Mouse (Mus musculus) hindbrain, embryonic 15.5 days (tissue): Measurements from ENCODE around the gene Zfp689. TPM values are rescaled to one million over a fixed set of nuclear protein-coding genes. Genes with fewer than 3 reads are reported as not detected.

Experiments
- ATAC-seq: fragments of 200-750 bp; cut with Nextera tagmentation; 2 replicates; pipeline ENCODE4 v1.8.0; 2017; ENCODE audit warnings: low read depth, moderate number of reproducible peaks, moderate TSS enrichment; ENCODE audit not compliant: low FRiP score
- H3K27ac ChIP-seq: fragments of 300-500 bp; sonication (generic); replicated peaks from 2 replicates; pipeline ENCODE4 v1.5.1; 2015; ENCODE audit warnings: mild to moderate bottlenecking, inconsistent platforms
- H3K27me3 ChIP-seq: fragments of 300-500 bp; sonication (generic); 2 replicates; pipeline ENCODE4 v1.6.1; 2015; ENCODE audit warnings: control low read depth, inconsistent platforms
- H3K36me3 ChIP-seq: fragments of 300-500 bp; sonication (generic); 2 replicates; pipeline ENCODE4 v1.6.1; 2015; ENCODE audit warnings: control low read depth, inconsistent platforms
- H3K4me1 ChIP-seq: fragments of 300-500 bp; sonication (generic); replicated peaks from 2 replicates; pipeline ENCODE4 v1.6.1; 2015; ENCODE audit warnings: control low read depth, inconsistent platforms
- H3K4me2 ChIP-seq: fragments of 300-500 bp; sonication (generic); 2 replicates; pipeline ENCODE4 v1.6.1; 2015; ENCODE audit warnings: moderate library complexity, mild to moderate bottlenecking, inconsistent platforms
- H3K4me3 ChIP-seq: fragments of 300-500 bp; sonication (generic); 2 replicates; pipeline ENCODE4 v1.5.1; 2015; ENCODE audit warnings: mild to moderate bottlenecking, inconsistent platforms
- H3K9ac ChIP-seq: fragments of 300-500 bp; sonication (generic); 2 replicates; pipeline ENCODE4 v1.6.1; 2015; ENCODE audit warnings: inconsistent platforms
- H3K9me3 ChIP-seq: fragments of 300-500 bp; sonication (generic); 2 replicates; pipeline ENCODE4 v1.6.1; 2016; ENCODE audit warnings: control low read depth, inconsistent platforms
- WGBS: fragments of 180-500 bp; shearing (Covaris S2); methylation state at CpG from one replicate; pipeline ENCODE4 v1.1.7; 2015; 5-methylcytosine and 5-hydroxymethylcytosine counted together
- polyA plus RNA-seq: library from polyadenylated mRNA; unstranded; fragments of >200 nt; fragmentation: Nextera tagmentation; extraction: Ambion mirVana; gene quantifications from 2 replicates; pipeline ENCODE4 v1.2.1, GENCODE M21; 2015

Gene Zfp689
- polyA plus RNA-seq, 1 experiment from 2014 or later: 15.8 TPM

DNA sequence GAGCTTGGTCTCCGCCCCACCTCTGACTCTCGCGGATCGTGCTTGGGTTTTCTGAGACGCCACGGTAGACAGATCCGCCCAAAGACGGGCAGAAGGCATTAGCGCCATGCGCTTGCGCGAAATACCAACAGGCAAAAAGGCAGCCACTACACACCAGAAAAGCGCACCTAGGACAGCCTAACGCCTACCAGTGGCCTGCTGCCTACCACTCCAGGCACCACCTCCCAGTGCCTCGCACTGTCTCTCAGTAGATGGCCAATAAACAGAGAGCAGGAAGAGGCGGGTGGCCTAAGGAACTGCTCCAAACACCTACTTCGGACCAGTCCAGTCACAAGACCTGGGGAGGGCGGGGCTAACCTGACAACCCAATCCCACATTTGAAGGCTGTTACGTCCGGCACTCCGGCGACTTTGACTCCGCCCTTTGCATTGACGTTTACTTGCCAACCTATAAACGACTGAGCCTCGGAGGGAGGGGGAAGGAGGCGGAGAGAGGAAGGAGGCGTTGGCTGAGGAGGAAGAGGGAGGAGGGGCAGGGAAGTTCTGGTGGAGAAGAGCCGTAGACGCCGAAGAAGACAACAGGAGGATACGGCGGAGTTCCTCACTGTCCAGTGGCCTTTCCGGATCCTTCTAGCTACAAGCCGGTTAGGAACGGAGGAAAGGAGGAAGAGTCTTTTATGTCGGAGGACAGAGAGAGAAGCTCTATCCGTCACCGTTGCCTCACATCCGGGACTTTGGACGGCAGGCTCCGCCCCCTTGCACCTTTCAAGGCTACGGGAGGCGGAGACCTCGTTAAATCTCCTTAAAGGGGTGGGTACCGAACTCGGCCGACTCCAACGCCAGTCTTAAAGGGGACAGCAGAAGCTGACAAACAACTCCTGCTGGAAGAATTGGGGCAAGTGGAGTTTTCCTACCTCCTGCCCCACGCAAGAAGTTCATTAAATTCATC is 29.0 kb upstream of the Zfp689 start:
- Histone ChIP-seq H3K9ac (peak overlapping the region; percentile 89), H3K27ac (peak overlapping the region; percentile 98), H3K4me3 (peak overlapping the region; percentile 79), H3K4me2 (peak overlapping the region; percentile 93), H3K36me3 (peaks cover 44% of the 10 kb centered on the region), H3K4me1 (peaks cover 46% of the 10 kb centered on the region), H3K9me3 (no peaks in the 10 kb centered on the region), H3K27me3 (no peaks in the 10 kb centered on the region)
- under 1% methylated on average over 50 of the region's 50 CpGs for WGBS
- peak; percentile 94 for ATAC-seq

DNA sequence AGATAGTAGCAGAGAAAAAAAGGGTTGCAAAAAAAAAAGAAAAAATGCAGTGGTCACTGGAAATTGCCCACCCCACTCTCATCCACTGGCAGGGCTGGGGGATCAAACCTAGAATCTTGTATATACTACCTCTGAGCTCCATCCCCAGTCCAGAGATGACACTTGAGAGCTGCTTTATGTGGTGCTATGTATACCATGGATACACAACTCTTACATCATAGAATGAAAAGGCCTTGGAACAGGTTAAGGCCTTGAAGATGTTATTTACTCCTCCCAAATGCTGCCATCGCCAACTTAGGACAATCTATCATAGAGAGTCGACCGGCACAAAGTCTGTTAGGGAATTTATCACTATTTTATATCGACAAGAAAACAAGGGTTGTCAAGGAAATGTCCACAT is 27.9 kb upstream of the Zfp689 start:
- Histone ChIP-seq H3K4me1 (peaks cover 54% of the 10 kb centered on the region), H3K27ac (peak overlapping the region; percentile 98; the same call in 1 of the 2 replicates), H3K4me2 (peak overlapping the region; percentile 93), H3K9me3 (no peaks in the 10 kb centered on the region), H3K27me3 (no peaks in the 10 kb centered on the region), H3K4me3 (peak overlapping the region; percentile 79), H3K36me3 (peaks cover 35% of the 10 kb centered on the region), H3K9ac (peak overlapping the region; percentile 28; the same call in 1 of the 2 replicates)
- ATAC-seq: no peak
- 83% methylated on average over 4 of the region's 4 CpGs for WGBS

DNA sequence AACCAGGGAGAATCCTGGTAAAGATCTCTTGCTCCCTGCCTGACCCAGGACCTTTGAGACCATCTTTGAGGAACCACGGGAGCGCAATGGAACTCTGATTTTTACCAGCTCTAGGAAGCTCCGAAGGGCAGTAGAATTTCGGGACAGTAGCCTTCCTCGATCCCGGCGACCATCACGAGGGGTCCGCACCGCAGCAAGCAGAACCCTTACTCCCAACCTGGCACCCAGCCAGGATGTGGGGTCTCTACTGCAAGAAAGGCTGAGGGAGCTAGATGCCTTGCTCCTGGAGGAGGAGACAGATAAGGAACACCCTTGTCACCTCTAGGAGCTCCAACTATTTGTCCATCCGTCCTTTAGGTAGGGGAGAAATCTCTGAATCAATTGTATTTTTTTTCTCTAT is 27.4 kb upstream of the Zfp689 start:
- H3K9me3 ChIP-seq: no peaks in the 10 kb centered on the region
- no peak overlapping the region for H3K9ac ChIP-seq
- H3K27me3 ChIP-seq: no peaks in the 10 kb centered on the region
- H3K4me2 ChIP-seq: no peak overlapping the region
- no peak for ATAC-seq
- H3K4me1 ChIP-seq: peaks cover 50% of the 10 kb centered on the region
- no peak overlapping the region for H3K4me3 ChIP-seq
- peaks cover 33% of the 10 kb centered on the region for H3K36me3 ChIP-seq
- WGBS: 95% methylated on average over 11 of the region's 11 CpGs
- H3K27ac ChIP-seq: no peak overlapping the region

DNA sequence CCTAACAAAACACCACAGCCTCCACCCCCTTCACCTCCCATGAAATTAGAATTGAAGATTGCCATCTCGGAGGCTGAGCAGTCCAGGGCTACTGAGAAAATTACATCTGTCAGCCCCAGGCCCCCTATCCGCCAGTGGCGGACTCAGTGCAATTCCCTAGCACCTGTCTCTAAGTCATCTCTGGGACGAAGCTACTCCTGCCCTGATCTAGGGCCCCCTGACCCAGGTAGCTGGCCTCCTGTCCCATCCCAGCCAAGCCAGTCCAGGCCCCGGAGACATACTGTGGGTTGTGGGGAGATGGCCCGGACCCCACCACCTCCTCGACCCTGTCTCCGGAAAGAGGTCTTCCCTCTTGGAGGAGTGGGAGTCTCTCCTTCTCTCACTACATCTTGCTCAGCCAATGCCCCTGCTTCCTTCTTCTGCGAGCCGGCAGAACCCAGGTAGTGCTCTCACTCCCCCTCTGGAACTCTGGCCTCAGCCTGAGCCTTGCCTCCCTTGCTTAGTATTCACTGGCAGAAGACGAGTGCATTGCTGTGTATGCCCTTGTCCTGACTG is 26.3 kb upstream of the Zfp689 start:
- no peak overlapping the region for H3K4me2 ChIP-seq
- no peak overlapping the region for H3K4me3 ChIP-seq
- H3K9ac ChIP-seq: no peak overlapping the region
- H3K27me3 ChIP-seq: no peaks in the 10 kb centered on the region
- peaks cover 39% of the 10 kb centered on the region for H3K4me1 ChIP-seq
- H3K27ac ChIP-seq: no peak overlapping the region
- ATAC-seq: no peak
- 94% methylated on average over 11 of the region's 11 CpGs for WGBS
- peaks cover 33% of the 10 kb centered on the region for H3K36me3 ChIP-seq
- H3K9me3 ChIP-seq: no peaks in the 10 kb centered on the region

DNA sequence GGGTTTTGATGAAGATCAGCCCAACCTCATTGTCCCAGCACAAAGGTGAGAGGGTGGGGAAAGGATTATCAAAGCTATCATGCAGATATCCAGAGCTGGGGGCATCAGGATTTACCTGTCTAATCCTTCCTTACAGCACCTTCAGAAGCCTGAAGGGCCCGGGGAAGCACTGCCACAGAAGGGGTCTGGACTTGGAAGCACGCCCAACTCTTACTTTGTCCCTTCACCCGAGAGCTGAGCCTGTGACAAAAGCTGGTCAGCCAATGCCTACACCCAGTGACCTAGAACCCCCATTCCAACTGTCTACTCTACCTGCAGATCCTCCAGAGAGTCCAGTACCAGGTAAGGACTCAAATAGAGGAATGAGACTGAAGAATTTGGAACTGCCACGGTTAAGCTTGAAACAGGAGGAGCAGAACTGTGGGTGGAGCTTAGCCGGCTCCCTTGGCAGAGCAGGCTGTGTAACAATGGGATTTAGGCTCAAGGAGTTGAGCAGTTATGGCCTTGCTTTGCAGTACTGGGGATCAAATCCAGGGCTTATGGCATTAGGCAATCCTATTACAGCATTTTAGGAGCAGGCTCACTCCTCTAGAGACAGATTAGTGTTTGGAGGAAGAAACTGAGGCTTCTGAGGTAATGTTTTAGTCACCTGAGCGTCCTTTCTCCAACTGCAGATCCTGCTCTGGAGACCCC is 25.6 kb upstream of the Zfp689 start:
- no peak overlapping the region for H3K9ac ChIP-seq
- ATAC-seq: no peak
- H3K4me3 ChIP-seq: no peak overlapping the region
- WGBS: 85% methylated on average over 6 of the region's 6 CpGs
- H3K4me2 ChIP-seq: no peak overlapping the region
- H3K4me1 ChIP-seq: peaks cover 39% of the 10 kb centered on the region
- no peak overlapping the region for H3K27ac ChIP-seq
- no peaks in the 10 kb centered on the region for H3K9me3 ChIP-seq
- no peaks in the 10 kb centered on the region for H3K27me3 ChIP-seq
- peaks cover 33% of the 10 kb centered on the region for H3K36me3 ChIP-seq

DNA sequence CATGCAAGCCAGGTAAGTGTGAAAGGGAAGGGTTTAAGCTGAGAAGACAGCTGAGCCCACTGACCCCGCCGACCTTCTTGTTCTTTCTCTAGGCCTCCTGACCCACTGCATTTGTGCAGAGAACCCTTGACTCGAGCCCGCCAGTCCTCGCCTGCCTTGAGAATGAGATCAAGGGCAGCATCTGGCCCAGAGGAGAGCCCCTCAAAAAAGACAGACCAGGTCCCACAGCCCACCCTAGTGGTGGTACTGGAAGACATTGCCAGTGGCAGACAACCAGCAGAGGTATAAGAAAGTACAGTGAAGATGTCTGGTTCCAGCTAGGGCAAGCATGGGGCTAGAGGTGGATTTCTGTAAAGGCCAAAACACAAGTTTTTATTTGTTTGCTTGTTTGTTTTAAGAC is 24.7 kb upstream of the Zfp689 start:
- Histone ChIP-seq H3K9me3 (no peaks in the 10 kb centered on the region), H3K27me3 (no peaks in the 10 kb centered on the region), H3K27ac (no peak overlapping the region), H3K4me2 (no peak overlapping the region), H3K4me3 (no peak overlapping the region), H3K9ac (no peak overlapping the region; the same call in 1 of the 2 replicates), H3K36me3 (peaks cover 33% of the 10 kb centered on the region), H3K4me1 (peaks cover 43% of the 10 kb centered on the region)
- WGBS: 82% methylated on average over 5 of the region's 5 CpGs
- no peak for ATAC-seq

DNA sequence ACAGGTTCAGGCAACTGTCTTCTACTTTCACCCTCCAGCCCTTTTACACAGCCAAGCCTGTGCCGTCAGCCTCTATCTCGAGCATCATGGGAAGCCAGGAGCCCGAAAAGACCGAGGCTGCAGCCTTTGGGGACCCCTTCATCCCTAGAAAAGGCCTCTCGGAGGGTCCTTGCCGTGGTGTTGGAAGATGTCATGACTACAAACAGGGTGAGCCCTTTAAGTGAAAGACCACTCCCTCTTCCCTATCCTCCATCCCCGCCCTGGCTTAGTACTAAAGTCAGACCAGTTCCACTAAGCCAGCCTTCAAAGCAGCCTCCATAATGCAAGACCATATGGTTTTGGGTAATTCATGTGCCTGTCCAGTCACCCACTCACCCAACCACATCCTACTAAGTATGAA is 23.1 kb upstream of the Zfp689 start:
- peak overlapping the region; percentile 89 for H3K4me3 ChIP-seq
- H3K27me3 ChIP-seq: no peaks in the 10 kb centered on the region
- H3K4me1 ChIP-seq: peaks cover 39% of the 10 kb centered on the region
- WGBS: 0% methylated on average over 7 of the region's 7 CpGs
- H3K9ac ChIP-seq: peak overlapping the region; percentile 97
- H3K9me3 ChIP-seq: no peaks in the 10 kb centered on the region
- peak overlapping the region; percentile 81 for H3K4me2 ChIP-seq
- peak overlapping the region; percentile 99 for H3K27ac ChIP-seq
- ATAC-seq: no peak
- H3K36me3 ChIP-seq: peaks cover 33% of the 10 kb centered on the region

DNA sequence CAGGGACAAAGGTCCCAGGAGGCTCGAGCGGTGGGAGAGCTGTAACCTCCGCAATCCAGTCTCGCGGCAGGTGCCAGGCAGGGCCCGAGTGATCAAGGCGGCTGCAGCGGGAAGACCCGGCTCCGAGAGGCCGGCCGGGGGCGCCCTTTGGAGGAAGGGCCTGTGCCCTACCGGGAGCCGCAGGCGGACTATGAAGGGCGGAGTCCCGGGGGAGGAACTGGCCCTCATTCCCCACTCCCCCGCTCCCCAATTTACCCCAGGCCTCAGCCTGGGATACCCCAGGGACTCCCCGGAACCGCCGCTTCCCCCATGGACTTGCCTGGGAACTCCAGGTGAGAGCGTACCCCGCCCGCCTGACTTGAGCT is 22.7 kb upstream of the Zfp689 start:
- under 1% methylated on average over 25 of the region's 25 CpGs for WGBS
- Histone ChIP-seq H3K9me3 (no peaks in the 10 kb centered on the region), H3K4me3 (peak overlapping the region; percentile 89), H3K4me2 (peak overlapping the region; percentile 81), H3K36me3 (peaks cover 33% of the 10 kb centered on the region), H3K4me1 (peaks cover 34% of the 10 kb centered on the region), H3K27me3 (no peaks in the 10 kb centered on the region), H3K27ac (peak overlapping the region; percentile 99), H3K9ac (peak overlapping the region; percentile 97)
- peak; percentile 10 for ATAC-seq

DNA sequence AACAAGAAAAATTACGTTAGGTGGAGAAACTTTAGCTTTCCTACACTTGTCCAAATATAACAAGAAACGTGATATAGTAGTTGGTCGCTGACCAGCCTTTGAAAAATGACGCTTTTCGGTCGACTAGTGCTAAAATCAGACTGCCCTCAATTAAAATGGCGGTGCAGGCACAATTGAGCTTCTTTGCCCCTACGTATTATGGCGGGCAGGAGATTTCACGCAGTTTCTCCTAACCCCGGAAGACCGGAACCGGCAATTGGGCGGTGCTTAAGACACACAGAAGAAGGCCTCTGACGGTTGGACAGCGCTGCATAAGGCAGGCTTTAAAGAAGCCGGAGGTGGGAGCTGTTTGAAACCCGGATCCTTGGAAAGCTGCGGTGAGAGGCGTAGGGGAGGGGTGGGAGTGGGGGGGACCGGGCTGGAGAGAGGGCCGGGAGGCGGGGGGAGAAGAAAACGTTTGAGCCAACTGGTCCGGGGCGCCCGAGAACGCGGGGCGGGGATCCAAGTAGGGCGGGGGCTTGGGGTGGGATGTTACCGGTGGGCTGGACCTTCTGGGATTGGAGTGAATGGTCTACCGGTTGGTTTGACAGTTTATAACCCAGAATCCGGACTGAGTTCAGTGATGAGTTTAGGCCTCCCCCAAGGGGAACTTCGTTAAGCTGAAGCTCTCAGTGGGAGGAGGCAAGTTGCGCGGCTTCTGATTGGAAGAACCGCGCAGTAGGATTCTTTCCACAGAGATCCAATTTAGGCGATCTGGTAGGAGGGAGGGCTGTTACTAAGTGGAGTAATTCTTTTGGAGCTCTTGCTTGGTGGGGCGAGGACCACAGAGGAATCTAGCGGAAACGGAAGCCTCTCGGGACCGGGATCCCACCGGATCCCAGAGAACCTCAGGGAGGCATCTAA is 22.0 kb upstream of the Zfp689 start:
- under 1% methylated on average over 46 of the region's 46 CpGs for WGBS
- peak overlapping the region; percentile 81 for H3K4me2 ChIP-seq
- H3K9me3 ChIP-seq: no peaks in the 10 kb centered on the region
- H3K4me1 ChIP-seq: peaks cover 31% of the 10 kb centered on the region
- no peaks in the 10 kb centered on the region for H3K27me3 ChIP-seq
- peak overlapping the region; percentile 89 for H3K4me3 ChIP-seq
- peaks cover 30% of the 10 kb centered on the region for H3K36me3 ChIP-seq
- ATAC-seq: peak; percentile 95
- peak overlapping the region; percentile 99 for H3K27ac ChIP-seq
- H3K9ac ChIP-seq: peak overlapping the region; percentile 97

DNA sequence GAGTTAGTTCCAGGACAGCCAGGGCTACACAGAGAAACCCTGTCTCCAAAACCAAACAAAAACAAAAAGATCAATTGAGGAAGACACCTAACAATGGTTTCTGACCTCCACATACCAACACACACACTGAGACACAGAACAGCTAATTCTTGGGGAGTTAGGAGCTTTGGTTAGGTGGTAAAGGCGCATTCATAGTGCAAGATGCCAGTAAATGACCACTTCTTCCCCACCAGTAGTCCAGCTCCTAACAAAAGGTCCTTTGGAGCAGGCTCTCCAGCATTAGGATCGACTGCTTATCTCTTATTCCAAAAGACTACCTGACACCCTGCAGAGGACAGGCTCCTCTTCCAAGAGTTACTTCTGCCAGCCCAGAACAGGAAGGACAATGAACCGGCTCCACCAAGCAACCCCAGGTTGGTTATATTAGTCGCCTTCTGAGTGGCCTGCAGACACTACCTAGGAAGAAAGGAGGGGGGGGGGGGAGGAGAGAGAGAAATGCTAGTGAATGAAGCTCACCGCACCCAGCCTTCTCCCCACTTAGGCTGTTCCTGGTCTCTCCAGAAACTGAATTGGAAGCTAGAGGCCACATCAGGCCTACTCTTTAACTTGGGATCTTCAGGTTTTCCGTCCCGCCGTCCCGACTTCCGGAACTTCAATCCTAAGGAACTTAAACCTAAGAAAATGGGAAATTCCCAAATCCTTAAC is 21.2 kb upstream of the Zfp689 start:
- 9% methylated on average over 10 of the region's 10 CpGs for WGBS
- ATAC-seq: no peak
- peak overlapping the region; percentile 99 for H3K27ac ChIP-seq
- H3K4me2 ChIP-seq: peak overlapping the region; percentile 81
- H3K27me3 ChIP-seq: no peaks in the 10 kb centered on the region
- peaks cover 22% of the 10 kb centered on the region for H3K36me3 ChIP-seq
- H3K4me3 ChIP-seq: peak overlapping the region; percentile 89
- H3K9ac ChIP-seq: peak overlapping the region; percentile 54
- H3K4me1 ChIP-seq: peaks cover 31% of the 10 kb centered on the region
- H3K9me3 ChIP-seq: no peaks in the 10 kb centered on the region

DNA sequence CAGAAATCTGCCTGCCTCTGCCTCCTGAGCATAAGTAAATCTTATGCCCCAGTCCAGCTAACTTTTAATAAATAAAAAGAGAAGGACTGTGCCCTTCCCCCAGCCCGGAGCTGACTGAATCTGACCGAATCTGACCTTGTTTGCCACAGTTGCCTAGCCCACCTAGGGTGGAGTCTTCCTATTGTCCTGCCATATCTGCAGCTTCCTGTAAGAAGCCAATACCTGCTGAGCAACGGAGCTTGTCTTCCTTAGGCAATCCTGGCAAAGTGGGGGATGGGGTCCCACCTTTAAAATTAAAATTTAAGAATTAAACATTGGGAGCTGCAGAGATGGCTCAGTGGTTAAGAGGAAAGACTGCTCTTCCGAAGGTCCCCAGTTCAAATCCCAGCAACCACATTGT is 17.6 kb upstream of the Zfp689 start:
- 92% methylated on average over 4 of the region's 4 CpGs for WGBS
- H3K36me3 ChIP-seq: 0 out of 2 replicates have a peak, but pooled peaks cover 5% of the 10 kb centered on the region
- H3K27ac ChIP-seq: no peak overlapping the region
- H3K9ac ChIP-seq: no peak overlapping the region
- H3K4me3 ChIP-seq: no peak overlapping the region
- H3K4me1 ChIP-seq: peaks cover 12% of the 10 kb centered on the region
- no peak overlapping the region for H3K4me2 ChIP-seq
- no peaks in the 10 kb centered on the region for H3K9me3 ChIP-seq
- no peak for ATAC-seq
- H3K27me3 ChIP-seq: no peaks in the 10 kb centered on the region
